Mouse (Mus musculus): ENCODE results near the gene Hsd11b1. TPM values are rescaled to one million over a fixed set of nuclear protein-coding genes. Genes with fewer than 3 reads are reported as not detected.

Gene Hsd11b1
- polyA plus RNA-seq, 1 experiment from 2014 or later = 1.3 TPM

- no peaks in the 10 kb centered on the region for H3K36me3 ChIP-seq
- no peaks in the 10 kb centered on the region for H3K9me3 ChIP-seq
- peaks cover 28% of the 10 kb centered on the region for H3K4me1 ChIP-seq
- WGBS = 81% methylated on average over 8 of the region's 8 CpGs
- no peak for ATAC-seq (ENCODE audit: low FRiP score, low read depth)
- H3K9ac ChIP-seq = no peak overlapping the region
- no peak overlapping the region for H3K4me2 ChIP-seq (replicated peaks)
- H3K4me3 ChIP-seq = no peak overlapping the region
- no peaks in the 10 kb centered on the region for H3K27me3 ChIP-seq
- no peak overlapping the region for H3K27ac ChIP-seq
Measured at GRCm38 (mm10) chr1:193274407-193275071, 10.7 kb upstream of the Hsd11b1 start.

GRCm38 (mm10) chr1:193272916-193273601, 9.2 kb upstream of the Hsd11b1 start, which contains the start of gene G0s2:
Gene G0s2, minus strand, starts transcription at chr1:193273217.
- Histone ChIP-seq H3K9me3 (no peaks in the 10 kb centered on the region), H3K4me2 (replicated peaks) (peak within 1 kb of the TSS; percentile 72), H3K36me3 (no peaks in the 10 kb centered on the region), H3K27me3 (no peaks in the 10 kb centered on the region), H3K4me3 (peak within 1 kb of the TSS; percentile 50), H3K4me1 (peaks cover 22% of the 10 kb centered on the region), H3K27ac (peak within 1 kb of the TSS; percentile 81), H3K9ac (peak within 1 kb of the TSS; percentile 77)
- WGBS = 2% methylated on average over 20 of the region's 23 CpGs
- ATAC-seq (ENCODE audit: low FRiP score, low read depth) = peak; percentile 86

- Histone ChIP-seq H3K4me1 (peaks cover 20% of the 10 kb centered on the region), H3K9ac (peak overlapping the region; percentile 77), H3K27me3 (no peaks in the 10 kb centered on the region), H3K36me3 (no peaks in the 10 kb centered on the region), H3K9me3 (no peaks in the 10 kb centered on the region), H3K4me3 (peak overlapping the region; percentile 50), H3K27ac (peak overlapping the region; percentile 81), H3K4me2 (replicated peaks) (peak overlapping the region; percentile 72)
- peak; percentile 74 for ATAC-seq (ENCODE audit: low FRiP score, low read depth)
- WGBS = 10% methylated on average over 24 of the region's 24 CpGs
Measured at GRCm38 (mm10) chr1:193272137-193272915, 8.5 kb upstream of the Hsd11b1 start.

GRCm38 (mm10) chr1:193270965-193271763, 7.3 kb upstream of the Hsd11b1 start:
- Histone ChIP-seq H3K9ac (no peak overlapping the region), H3K4me2 (replicated peaks) (peak overlapping the region; percentile 72), H3K27me3 (no peaks in the 10 kb centered on the region), H3K4me1 (peaks cover 20% of the 10 kb centered on the region), H3K36me3 (no peaks in the 10 kb centered on the region), H3K9me3 (no peaks in the 10 kb centered on the region), H3K27ac (no peak overlapping the region), H3K4me3 (no peak overlapping the region)
- WGBS = 39% methylated on average over 6 of the region's 6 CpGs
- no peak for ATAC-seq (ENCODE audit: low FRiP score, low read depth)

- no peak overlapping the region for H3K4me2 ChIP-seq (replicated peaks)
Measured at GRCm38 (mm10) chr1:193265734-193266133, 1.9 kb upstream of the Hsd11b1 start.

GRCm38 (mm10) chr1:193263026-193263907, 608 bp downstream of the Hsd11b1 start:
- no peak for ATAC-seq (ENCODE audit: low FRiP score, low read depth)
- 67% methylated on average over 8 of the region's 8 CpGs for WGBS
- H3K4me1 ChIP-seq = peaks cover 20% of the 10 kb centered on the region

More at GRCm38 (mm10) chr1:193265734-193266133, 1.9 kb upstream of the Hsd11b1 start:
- no peak for ATAC-seq (ENCODE audit: low FRiP score, low read depth)
- Histone ChIP-seq H3K4me3 (no peak overlapping the region), H3K9me3 (no peaks in the 10 kb centered on the region), H3K36me3 (no peaks in the 10 kb centered on the region), H3K9ac (no peak overlapping the region), H3K27ac (no peak overlapping the region), H3K27me3 (no peaks in the 10 kb centered on the region), H3K4me1 (peaks cover 20% of the 10 kb centered on the region)

GRCm38 (mm10) chr1:193261897-193262548, 1.9 kb downstream of the Hsd11b1 start:
- WGBS = 72% methylated on average over 7 of the region's 7 CpGs
- Histone ChIP-seq H3K9ac (no peak overlapping the region), H3K36me3 (no peaks in the 10 kb centered on the region), H3K27me3 (no peaks in the 10 kb centered on the region), H3K9me3 (no peaks in the 10 kb centered on the region), H3K4me2 (replicated peaks) (no peak overlapping the region), H3K27ac (peak overlapping the region; percentile 10; the same call in 1 of the 2 replicates), H3K4me1 (peaks cover 20% of the 10 kb centered on the region), H3K4me3 (no peak overlapping the region)
- no peak for ATAC-seq (ENCODE audit: low FRiP score, low read depth)

More at GRCm38 (mm10) chr1:193263026-193263907, 608 bp downstream of the Hsd11b1 start:
- Histone ChIP-seq H3K36me3 (no peaks in the 10 kb centered on the region), H3K27ac (no peak overlapping the region), H3K4me3 (no peak overlapping the region), H3K9ac (no peak overlapping the region), H3K9me3 (no peaks in the 10 kb centered on the region), H3K4me2 (replicated peaks) (no peak overlapping the region), H3K27me3 (no peaks in the 10 kb centered on the region)

GRCm38 (mm10) chr1:193259559-193259958, 4.3 kb downstream of the Hsd11b1 start:
- no peaks in the 10 kb centered on the region for H3K27me3 ChIP-seq
- 83% methylated on average over 9 of the region's 9 CpGs for WGBS
- H3K4me3 ChIP-seq = no peak overlapping the region
- H3K9ac ChIP-seq = no peak overlapping the region
- no peak overlapping the region for H3K4me2 ChIP-seq (replicated peaks)
- H3K9me3 ChIP-seq = no peaks in the 10 kb centered on the region
- H3K36me3 ChIP-seq = no peaks in the 10 kb centered on the region
- H3K27ac ChIP-seq = no peak overlapping the region
- no peak for ATAC-seq (ENCODE audit: low FRiP score, low read depth)
- peaks cover 17% of the 10 kb centered on the region for H3K4me1 ChIP-seq

GRCm38 (mm10) chr1:193256621-193257098, 7.2 kb downstream of the Hsd11b1 start:
- Histone ChIP-seq H3K4me2 (replicated peaks) (no peak overlapping the region), H3K9ac (no peak overlapping the region), H3K27ac (no peak overlapping the region), H3K9me3 (no peaks in the 10 kb centered on the region), H3K36me3 (no peaks in the 10 kb centered on the region), H3K4me1 (peaks cover 9% of the 10 kb centered on the region; the same call in 1 of the 2 replicates), H3K4me3 (no peak overlapping the region), H3K27me3 (no peaks in the 10 kb centered on the region)
- no peak for ATAC-seq (ENCODE audit: low FRiP score, low read depth)
- WGBS = 63% methylated on average over 5 of the region's 5 CpGs

- H3K4me3 ChIP-seq = no peak overlapping the region
- no peaks in the 10 kb centered on the region for H3K36me3 ChIP-seq
- H3K27me3 ChIP-seq = no peaks in the 10 kb centered on the region
- no peaks in the 10 kb centered on the region for H3K9me3 ChIP-seq
- peak; percentile 57 for ATAC-seq (ENCODE audit: low FRiP score, low read depth)
- no peak overlapping the region for H3K27ac ChIP-seq
- H3K9ac ChIP-seq = no peak overlapping the region
- H3K4me1 ChIP-seq = peaks cover 9% of the 10 kb centered on the region; the same call in 1 of the 2 replicates
- no peak overlapping the region for H3K4me2 ChIP-seq (replicated peaks)
Measured at GRCm38 (mm10) chr1:193256289-193256577, 7.6 kb downstream of the Hsd11b1 start.

Data from limb, embryonic 13.5 days (tissue).